Mouse (Mus musculus) lung, embryonic 16.5 days (tissue): ENCODE results near the gene Olfr1110. TPM values are rescaled to one million over a fixed set of nuclear protein-coding genes. Genes with fewer than 3 reads are reported as not detected.
"Not testable (repeated sequence)": the region's sequence is repeated elsewhere in the genome, so short reads cannot be mapped to it uniquely, and the experiment has no call there.

Experiments
- ATAC-seq: fragments of 200-750 bp; cut with Nextera tagmentation; 2 replicates; pipeline ENCODE4 v1.8.0; 2017; ENCODE audit warnings: low read depth, mild to moderate bottlenecking, moderate library complexity
- H3K27ac ChIP-seq: fragments of 300-500 bp; sonication (generic); 2 replicates; pipeline ENCODE4 v1.5.1; 2014; ENCODE audit warnings: mild to moderate bottlenecking, control low read depth, low read length
- H3K27me3 ChIP-seq: fragments of 300-500 bp; sonication (generic); 2 replicates; pipeline ENCODE4 v1.6.1; 2014; ENCODE audit warnings: low read depth, low read length, mixed read lengths; ENCODE audit not compliant: control insufficient read depth, insufficient read depth
- H3K36me3 ChIP-seq: fragments of 300-500 bp; sonication (generic); 2 replicates; pipeline ENCODE4 v1.6.1; 2014; ENCODE audit warnings: low read length; ENCODE audit not compliant: control insufficient read depth, insufficient read depth
- H3K4me1 ChIP-seq: fragments of 300-500 bp; sonication (generic); replicated peaks from 2 replicates; pipeline ENCODE4 v1.6.1; 2014; ENCODE audit warnings: low read length, mixed read lengths; ENCODE audit not compliant: control insufficient read depth, insufficient read depth
- H3K4me2 ChIP-seq: fragments of 300-500 bp; sonication (generic); 2 replicates; pipeline ENCODE4 v1.6.1; 2014; ENCODE audit warnings: low read depth, low read length, control low read depth
- H3K4me3 ChIP-seq: fragments of 300-500 bp; sonication (generic); 2 replicates; pipeline ENCODE4 v1.5.1; 2014; ENCODE audit warnings: mild to moderate bottlenecking, low read length, control low read depth
- H3K9ac ChIP-seq: fragments of 300-500 bp; sonication (generic); 2 replicates; pipeline ENCODE4 v1.6.1; 2014; ENCODE audit warnings: low read length, control low read depth
- H3K9me3 ChIP-seq: fragments of 300-500 bp; sonication (generic); 2 replicates; pipeline ENCODE4 v1.6.1; 2016; ENCODE audit warnings: low read length; ENCODE audit not compliant: control insufficient read depth
- WGBS: fragments of 180-500 bp; shearing (Covaris S2); extraction: QIAGEN DNeasy Blood & Tissue Kit; methylation state at CpG from one replicate; pipeline ENCODE4 v1.1.7; 2014; 5-methylcytosine and 5-hydroxymethylcytosine counted together
- polyA plus RNA-seq: library from polyadenylated mRNA; unstranded; fragments of >200 nt; fragmentation: Nextera tagmentation; extraction: Ambion mirVana; gene quantifications from 2 replicates; pipeline ENCODE4 v1.2.1, GENCODE M21; 2015

Olfr1110 gene
- polyA plus RNA-seq, result not detected in 2 replicates

GRCm38 (mm10) chr2:87140200-87140599, at the start of gene Olfr1110:
Gene Olfr1110 (minus strand): TSS chr2:87140300.
- Histone ChIP-seq H3K36me3 (no peaks in the 10 kb centered on the region), H3K27me3 (no peaks in the 10 kb centered on the region), H3K4me1 (no peaks in the 10 kb centered on the region), H3K4me3 (no peak within 1 kb of the TSS), H3K4me2 (no peak within 1 kb of the TSS), H3K9ac (no peak within 1 kb of the TSS), H3K27ac (no peak within 1 kb of the TSS), H3K9me3 (no peaks in the 10 kb centered on the region)
- 76% methylated on average over 1 of the region's 1 CpGs for WGBS
- no peak for ATAC-seq

GRCm38 (mm10) chr2:87187498-87187897, 47.4 kb upstream of the Olfr1110 start, which contains the start of gene Olfr1112:
Gene Olfr1112 (plus strand): TSS chr2:87187798.
- no peak within 1 kb of the TSS for H3K27ac ChIP-seq
- no peaks in the 10 kb centered on the region for H3K36me3 ChIP-seq
- no peaks in the 10 kb centered on the region for H3K27me3 ChIP-seq
- ATAC-seq, result no peak
- H3K4me3 ChIP-seq, result no peak within 1 kb of the TSS
- WGBS, result 84% methylated on average over 1 of the region's 1 CpGs
- H3K4me1 ChIP-seq, result no peaks in the 10 kb centered on the region
- no peak within 1 kb of the TSS for H3K9ac ChIP-seq
- H3K4me2 ChIP-seq, result no peak within 1 kb of the TSS
- H3K9me3 ChIP-seq, result no peaks in the 10 kb centered on the region

- WGBS, result 77% methylated on average over 2 of the region's 2 CpGs
- not testable (repeated sequence) for H3K4me3 ChIP-seq
Measured at GRCm38 (mm10) chr2:87167731-87168130, 27.6 kb upstream of the Olfr1110 start.

DNA sequence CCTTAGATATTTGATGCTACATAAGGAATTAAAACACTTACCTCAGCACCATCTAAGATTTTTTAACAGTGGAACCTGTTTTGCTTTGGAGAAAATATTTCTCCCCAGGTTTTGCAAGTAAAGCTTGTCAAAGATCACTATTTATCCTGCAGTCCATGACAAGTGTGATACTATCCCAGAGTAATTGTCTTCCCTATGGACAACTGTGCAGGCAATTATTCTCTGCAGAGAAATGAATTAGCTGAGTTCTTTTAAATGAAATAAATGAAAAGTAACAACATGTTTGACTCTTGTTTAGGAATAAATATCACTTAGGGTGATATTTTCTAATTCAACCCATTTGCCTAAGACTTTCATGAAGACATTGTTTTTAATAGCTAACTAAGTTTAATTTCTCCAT, 12.4 kb upstream of the Olfr1110 start, which contains the start of gene Olfr1111:
Gene Olfr1111 (minus strand): TSS at position 101 of the 400 bp plus-strand sequence.
- H3K36me3 ChIP-seq, result no peaks in the 10 kb centered on the region
- H3K27me3 ChIP-seq, result no peaks in the 10 kb centered on the region
- no peak for ATAC-seq
- no peak within 1 kb of the TSS for H3K9ac ChIP-seq
- no peak within 1 kb of the TSS for H3K4me2 ChIP-seq
- H3K9me3 ChIP-seq, result no peaks in the 10 kb centered on the region
- no peak within 1 kb of the TSS for H3K4me3 ChIP-seq
- no peaks in the 10 kb centered on the region for H3K4me1 ChIP-seq
- H3K27ac ChIP-seq, result no peak within 1 kb of the TSS

More at GRCm38 (mm10) chr2:87167731-87168130, 27.6 kb upstream of the Olfr1110 start:
- not testable (repeated sequence) for H3K9ac ChIP-seq, H3K4me1 ChIP-seq, H3K27ac ChIP-seq, H3K27me3 ChIP-seq, ATAC-seq, H3K36me3 ChIP-seq, H3K9me3 ChIP-seq, H3K4me2 ChIP-seq

DNA sequence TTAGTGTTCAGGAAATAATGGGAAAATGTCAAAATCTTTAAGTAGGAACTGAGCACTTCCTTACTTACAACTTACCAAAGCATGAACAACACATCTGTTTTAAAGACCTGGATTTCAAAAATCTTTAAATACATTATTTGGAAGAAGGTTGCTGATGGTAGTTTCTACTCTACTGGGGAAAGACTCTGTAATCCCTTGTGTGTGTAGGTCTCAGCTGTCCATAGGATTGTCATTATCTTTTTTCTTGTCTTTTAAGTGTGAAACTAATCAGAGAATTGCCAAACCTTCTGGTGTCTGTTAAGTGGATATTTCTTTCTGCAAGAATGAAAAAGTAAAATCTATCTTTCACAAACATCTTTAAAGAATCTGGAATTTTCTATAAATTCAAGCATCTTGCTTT, 25.6 kb downstream of the Olfr1110 start, which contains the start of gene Olfr259:
Gene Olfr259 (minus strand): TSS at position 101 of the 400 bp plus-strand sequence.
- Histone ChIP-seq H3K4me3 (no peak within 1 kb of the TSS), H3K4me1 (no peaks in the 10 kb centered on the region), H3K9ac (no peak within 1 kb of the TSS), H3K27me3 (no peaks in the 10 kb centered on the region), H3K9me3 (no peaks in the 10 kb centered on the region), H3K27ac (no peak within 1 kb of the TSS), H3K4me2 (no peak within 1 kb of the TSS), H3K36me3 (no peaks in the 10 kb centered on the region)
- ATAC-seq, result no peak

DNA sequence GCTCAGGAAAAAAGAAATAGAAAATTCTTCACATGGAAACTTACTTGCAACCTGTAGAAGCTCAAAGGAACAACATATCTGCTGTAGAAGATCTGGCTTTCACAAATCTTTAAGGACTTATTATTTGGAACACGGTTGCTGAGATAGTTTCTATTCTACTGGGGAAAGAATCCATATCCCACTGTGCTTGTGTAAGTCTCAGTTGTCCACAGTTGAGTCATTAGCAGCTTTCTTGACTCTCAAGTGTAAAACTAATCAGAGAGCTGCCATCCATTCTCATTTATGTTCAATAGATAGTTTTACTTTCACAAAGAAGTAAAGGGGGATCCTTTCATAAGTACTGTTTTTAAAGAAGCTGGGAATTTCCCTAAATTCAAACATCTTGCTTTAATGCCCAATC, 44.2 kb downstream of the Olfr1110 start, which contains the start of gene Olfr1109:
Gene Olfr1109 (minus strand): TSS at position 101 of the 400 bp plus-strand sequence.
- H3K4me2 ChIP-seq, result no peak within 1 kb of the TSS
- H3K4me1 ChIP-seq, result no peaks in the 10 kb centered on the region
- H3K9me3 ChIP-seq, result no peaks in the 10 kb centered on the region
- no peaks in the 10 kb centered on the region for H3K27me3 ChIP-seq
- H3K4me3 ChIP-seq, result no peak within 1 kb of the TSS
- no peaks in the 10 kb centered on the region for H3K36me3 ChIP-seq
- no peak within 1 kb of the TSS for H3K27ac ChIP-seq
- no peak within 1 kb of the TSS for H3K9ac ChIP-seq
- 79% methylated on average over 1 of the region's 1 CpGs for WGBS
- no peak for ATAC-seq

Other genes with a start within 250 kb of the Olfr1110 start
- not detected in 2 replicates for gene Olfr1097, start 248.1 kb downstream of the Olfr1110 start, polyA plus RNA-seq
- not detected in 2 replicates for gene Olfr1098, start 215.8 kb downstream of the Olfr1110 start, polyA plus RNA-seq
- gene Olfr1099, start 179.6 kb downstream of the Olfr1110 start, polyA plus RNA-seq, result not detected in 2 replicates
- gene Olfr1100, start 160.3 kb downstream of the Olfr1110 start, polyA plus RNA-seq, result not detected in 2 replicates
- not detected in 2 replicates for gene Olfr1101, start 149.1 kb downstream of the Olfr1110 start, polyA plus RNA-seq
- gene Olfr1102, start 141.9 kb downstream of the Olfr1110 start, polyA plus RNA-seq, result not detected in 2 replicates
- gene Olfr1104, start 113.2 kb downstream of the Olfr1110 start, polyA plus RNA-seq, result not detected in 2 replicates
- not detected in 2 replicates for gene Olfr1105, start 103.8 kb downstream of the Olfr1110 start, polyA plus RNA-seq
- gene Olfr1106, start 88.0 kb downstream of the Olfr1110 start, polyA plus RNA-seq, result not detected in 2 replicates
- not detected in 2 replicates for gene Olfr1107, start 64.5 kb downstream of the Olfr1110 start, polyA plus RNA-seq
- not detected in 2 replicates for gene Olfr1109, start 44.3 kb downstream of the Olfr1110 start, polyA plus RNA-seq
- gene Olfr259, start 25.7 kb downstream of the Olfr1110 start, polyA plus RNA-seq, result not detected in 2 replicates
- gene Olfr1111, start 12.3 kb upstream of the Olfr1110 start, polyA plus RNA-seq, result not detected in 2 replicates
- not detected in 2 replicates for gene Olfr1112, start 47.5 kb upstream of the Olfr1110 start, polyA plus RNA-seq
- gene Olfr1113, start 68.7 kb upstream of the Olfr1110 start, polyA plus RNA-seq, result not detected in 2 replicates
- not detected in 2 replicates for gene Olfr1115, start 107.7 kb upstream of the Olfr1110 start, polyA plus RNA-seq
- not detected in 2 replicates for gene Olfr1116, start 127.2 kb upstream of the Olfr1110 start, polyA plus RNA-seq
- not detected in 2 replicates for gene Olfr1118, start 167.3 kb upstream of the Olfr1110 start, polyA plus RNA-seq
- not detected in 2 replicates for gene Olfr1120, start 214.5 kb upstream of the Olfr1110 start, polyA plus RNA-seq
- gene Olfr1121, start 229.6 kb upstream of the Olfr1110 start, polyA plus RNA-seq, result not detected in 2 replicates
- not detected in 2 replicates for gene Olfr1122, start 245.5 kb upstream of the Olfr1110 start, polyA plus RNA-seq